In the genomic region with DNA sequence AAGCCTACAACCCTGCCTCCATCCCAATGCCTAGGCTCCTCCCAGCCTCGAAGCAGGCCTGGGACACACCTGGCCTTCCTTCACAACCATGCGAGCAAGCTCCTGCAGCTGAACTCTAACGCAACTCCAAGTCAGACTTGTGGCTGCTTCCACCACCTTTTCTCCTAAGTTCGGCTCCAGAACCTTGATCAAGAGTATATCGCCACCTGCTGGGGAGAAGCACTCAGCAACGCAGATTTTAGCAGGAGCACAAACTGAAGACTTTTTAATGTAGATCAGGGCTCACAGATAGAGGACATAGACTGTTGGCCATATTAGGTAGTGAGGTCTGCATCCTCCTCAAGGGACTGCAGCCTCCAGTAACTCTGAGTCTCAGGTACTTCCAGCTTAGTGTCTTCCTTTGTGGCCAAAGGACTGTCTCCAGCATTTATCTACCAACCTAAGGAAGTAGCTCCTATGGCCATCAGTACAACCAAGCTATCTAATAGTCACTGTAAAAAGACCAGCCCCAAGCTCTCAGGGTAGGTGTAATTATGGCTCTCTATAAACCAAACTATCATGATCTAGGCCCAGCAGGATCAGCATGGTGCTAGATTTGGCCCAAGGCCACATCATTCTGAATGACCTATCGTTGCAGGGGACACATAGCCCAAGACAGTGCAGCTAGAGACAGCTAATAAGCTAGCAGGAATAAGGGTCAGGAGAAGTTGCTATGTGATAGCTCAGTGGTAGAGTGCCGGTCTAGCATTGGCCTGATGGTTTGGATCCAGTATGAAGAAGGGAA, we compare ENCODE assay signal across 8 mouse cellular contexts. TPM values are rescaled to one million over a fixed set of nuclear protein-coding genes. Genes with fewer than 3 reads are reported as not detected.
DNase-seq lines count a peak whose midpoint lies in the region; ATAC-seq and TF ChIP-seq lines count a peak whose summit lies in the region.

No protein-coding gene starts in this region.

- H3K4me1 ChIP-seq in embryonic facial prominence, embryonic 10.5 days = no peaks in the 10 kb centered on the region
- H3K4me1 ChIP-seq in kidney, adult 2 months (ENCODE audit: control insufficient read depth, insufficient read depth, low read length) = no peaks in the 10 kb centered on the region
- no peaks in the 10 kb centered on the region for H3K4me1 ChIP-seq in limb, embryonic 11.5 days (ENCODE audit: control insufficient read depth, insufficient read depth, low read length)
- no peaks in the 10 kb centered on the region for H3K4me1 ChIP-seq in midbrain, embryonic 16.5 days (ENCODE audit: control insufficient read depth, insufficient read depth, low read length)
- H3K4me1 ChIP-seq in spleen, adult 2 months (ENCODE audit: control insufficient read depth, insufficient read depth, insufficient read length) = no peaks in the 10 kb centered on the region; the same call in 1 of the 2 replicates

- peak; percentile 75; the same call in 1 of the 2 replicates for ATAC-seq in limb, embryonic 11.5 days (ENCODE audit: insufficient number of reproducible peaks, low FRiP score, low TSS enrichment, low read depth)
- ATAC-seq in midbrain, embryonic 16.5 days = peak; percentile 86

- no peak overlapping the region for H3K4me2 ChIP-seq in limb, embryonic 11.5 days (ENCODE audit: low read depth, severe bottlenecking)
- H3K4me2 ChIP-seq in midbrain, embryonic 16.5 days (ENCODE audit: low read length) = peak overlapping the region; percentile 31; the same call in 1 of the 2 replicates

- no peaks in the 10 kb centered on the region for H3K27me3 ChIP-seq in embryonic facial prominence, embryonic 10.5 days (replicated peaks; ENCODE audit: low read depth, poor library complexity, severe bottlenecking)
- H3K27me3 ChIP-seq in kidney, adult 2 months (replicated peaks; ENCODE audit: control insufficient read depth, insufficient read depth, low read length) = no peaks in the 10 kb centered on the region
- no peaks in the 10 kb centered on the region for H3K27me3 ChIP-seq in limb, embryonic 11.5 days (ENCODE audit: control insufficient read depth, insufficient read depth, low read length)
- no peaks in the 10 kb centered on the region for H3K27me3 ChIP-seq in midbrain, embryonic 16.5 days (ENCODE audit: control insufficient read depth, insufficient read depth, low read depth, low read length)
- H3K27me3 ChIP-seq in spleen, adult 2 months (ENCODE audit: control insufficient read depth, insufficient read depth, low read length) = no peaks in the 10 kb centered on the region; the same call in 1 of the 2 replicates

- no peaks in the 10 kb centered on the region for H3K9me3 ChIP-seq in embryonic facial prominence, embryonic 10.5 days
- H3K9me3 ChIP-seq in limb, embryonic 11.5 days (ENCODE audit: control insufficient read depth, low read length) = no peaks in the 10 kb centered on the region
- no peaks in the 10 kb centered on the region for H3K9me3 ChIP-seq in midbrain, embryonic 16.5 days (replicated peaks; ENCODE audit: control insufficient read depth, low read length, poor library complexity, severe bottlenecking)

- no peaks in the 10 kb centered on the region for H3K36me3 ChIP-seq in embryonic facial prominence, embryonic 10.5 days (replicated peaks)
- H3K36me3 ChIP-seq in kidney, adult 2 months (ENCODE audit: control insufficient read depth, insufficient read depth, low read length) = no peaks in the 10 kb centered on the region
- H3K36me3 ChIP-seq in limb, embryonic 11.5 days (ENCODE audit: control insufficient read depth, insufficient read depth, low read length) = no peaks in the 10 kb centered on the region
- H3K36me3 ChIP-seq in midbrain, embryonic 16.5 days (ENCODE audit: control insufficient read depth, insufficient read depth, low read length) = no peaks in the 10 kb centered on the region
- H3K36me3 ChIP-seq in spleen, adult 2 months (ENCODE audit: control insufficient read depth, insufficient read depth, low read length) = no peaks in the 10 kb centered on the region

- TF ChIP-seq POLR2A in kidney, adult 2 months (IDR thresholded peaks at IDR 0.05; ENCODE audit: low read depth, low read length) = no peak
- no peak for TF ChIP-seq POLR2A in spleen, adult 2 months (IDR thresholded peaks at IDR 0.05; ENCODE audit: low read depth, low read length)

- H3K9ac ChIP-seq in limb, embryonic 11.5 days (ENCODE audit: low read length) = no peak overlapping the region
- no peak overlapping the region for H3K9ac ChIP-seq in midbrain, embryonic 16.5 days (ENCODE audit: low read depth, low read length)

- WGBS in embryonic facial prominence, embryonic 10.5 days = 27% methylated on average over 8 of the region's 8 CpGs
- 26% methylated on average over 8 of the region's 8 CpGs for WGBS in kidney, adult 2 months
- WGBS in limb, embryonic 11.5 days = 20% methylated on average over 8 of the region's 8 CpGs
- WGBS in midbrain, embryonic 16.5 days = 25% methylated on average over 8 of the region's 8 CpGs
- 25% methylated on average over 8 of the region's 8 CpGs for WGBS in spleen, adult 2 months

- H3K4me3 ChIP-seq in embryonic facial prominence, embryonic 10.5 days = no peak overlapping the region
- no peak overlapping the region for H3K4me3 ChIP-seq in kidney, adult 2 months (ENCODE audit: insufficient read depth, low read depth, low read length)
- H3K4me3 ChIP-seq in limb, embryonic 11.5 days (ENCODE audit: low read depth, low read length) = no peak overlapping the region
- no peak overlapping the region for H3K4me3 ChIP-seq in midbrain, embryonic 16.5 days (ENCODE audit: low read depth, low read length)
- no peak overlapping the region for H3K4me3 ChIP-seq in spleen, adult 2 months (ENCODE audit: extremely low read depth, insufficient read depth, insufficient read length)

- DNase-seq in 3T3-L1 (ENCODE audit: low read depth, low spot score) = peak; percentile 89
- peak; percentile 85 for DNase-seq in adrenal gland, postnatal 10 days
- DNase-seq in embryonic facial prominence, embryonic 10.5 days (ENCODE audit: low spot score) = peak; percentile 82
- DNase-seq in heart, adult 18-20 months = peak; percentile 79 to 88
- peak; percentile 84 for DNase-seq in kidney, adult 2 months
- peak; percentile 84 for DNase-seq in limb, embryonic 11.5 days (ENCODE audit: low spot score)
- DNase-seq in spleen, adult 2 months (ENCODE audit: low read depth in 1 of 2, low spot score in 2 of 2) = peak; percentile 52 to 62

- H3K27ac ChIP-seq in embryonic facial prominence, embryonic 10.5 days (replicated peaks) = no peak overlapping the region
- H3K27ac ChIP-seq in kidney, adult 2 months (ENCODE audit: insufficient read depth, low read depth, low read length) = no peak overlapping the region
- H3K27ac ChIP-seq in limb, embryonic 11.5 days (replicated peaks; ENCODE audit: low read depth, low read length) = no peak overlapping the region
- H3K27ac ChIP-seq in midbrain, embryonic 16.5 days (ENCODE audit: low read length) = no peak overlapping the region
- H3K27ac ChIP-seq in spleen, adult 2 months (ENCODE audit: insufficient read depth, low read length) = no peak overlapping the region

- TF ChIP-seq CTCF in kidney, adult 2 months (conservative IDR thresholded peaks at IDR 0.05; ENCODE audit: insufficient read depth, insufficient read length, low read depth, low read length) = peak; percentile 83
- peak; percentile 60; the same call in 1 of the 2 replicates for TF ChIP-seq CTCF in spleen, adult 2 months (IDR thresholded peaks at IDR 0.05; ENCODE audit: extremely low read depth, insufficient read depth, insufficient read length, insufficient replicate concordance)

RNA-seq across cellular contexts. Expression of a gene that starts 31.7 kb away (rescaled TPM):
- total RNA-seq in adrenal gland, postnatal 10 days (2021) = 10 to 100 TPM; 63.3 to 72.3 TPM
- 86.6 and 89.3 TPM in 2 replicates for polyA plus RNA-seq in embryonic facial prominence, embryonic 10.5 days (2016; fragmentation: Nextera tagmentation; extraction: Ambion mirVana)
- 10 to 100 TPM; 18.5 to 20.0 TPM for total RNA-seq in heart, adult 18-20 months (2021)
- 25.2 and 32.2 TPM in 2 replicates for polyA plus RNA-seq in kidney, adult 2 months (2012; rRNA removed)
- polyA plus RNA-seq in limb, embryonic 11.5 days (2014; fragmentation: Nextera tagmentation; extraction: Ambion mirVana) = 89.5 and 95.8 TPM in 2 replicates
- polyA plus RNA-seq in midbrain, embryonic 16.5 days (2015; fragmentation: Nextera tagmentation; extraction: Ambion mirVana) = 56.5 and 57.9 TPM in 2 replicates
- 22.3 and 30.7 TPM in 2 replicates for polyA plus RNA-seq in spleen, adult 2 months (2012; rRNA removed)
